Mouse (Mus musculus) kidney, adult 2 months (tissue): ENCODE data around the gene Fam181a. TPM values are rescaled to one million over a fixed set of nuclear protein-coding genes. Genes with fewer than 3 reads are reported as not detected.

ENCODE experiments used
- DNase-seq: peaks from one replicate; pipeline ENCODE4 v3.0.0; 2021
- H3K27ac ChIP-seq: fragments of 200-500 bp; 2 replicates; pipeline ENCODE4 v1.5.1; 2012; ENCODE audit warnings: low read depth, low read length, control low read depth, inconsistent platforms; ENCODE audit not compliant: insufficient read depth
- H3K27me3 ChIP-seq: fragments of 200-500 bp; replicated peaks from 2 replicates; pipeline ENCODE4 v1.6.1; 2012; ENCODE audit warnings: mild to moderate bottlenecking, moderate library complexity, low read length, inconsistent platforms; ENCODE audit not compliant: control insufficient read depth, insufficient read depth
- H3K36me3 ChIP-seq: fragments of 200-500 bp; 2 replicates; pipeline ENCODE4 v1.6.1; 2012; ENCODE audit warnings: mild to moderate bottlenecking, moderate library complexity, low read length, inconsistent platforms; ENCODE audit not compliant: control insufficient read depth, insufficient read depth
- H3K4me1 ChIP-seq: fragments of 200-500 bp; 2 replicates; pipeline ENCODE4 v1.6.1; 2011; ENCODE audit warnings: low read length; ENCODE audit not compliant: control insufficient read depth, insufficient read depth
- H3K4me3 ChIP-seq: fragments of 200-500 bp; 2 replicates; pipeline ENCODE4 v1.5.1; 2011; ENCODE audit warnings: mild to moderate bottlenecking, low read depth, low read length, control low read depth; ENCODE audit not compliant: insufficient read depth
- CTCF ChIP-seq: fragments of 200-500 bp; conservative IDR thresholded peaks from 2 replicates; pipeline ENCODE4 v1.5.1; 2011; ENCODE audit warnings: low read depth, mild to moderate bottlenecking, control low read depth, low read length, moderate library complexity, mixed read lengths; ENCODE audit not compliant: insufficient read depth, insufficient read length
- POLR2A ChIP-seq: fragments of 200-500 bp; IDR thresholded peaks from one replicate; pipeline ENCODE4 v1.6.1; 2011; ENCODE audit warnings: low read depth, low read length, control low read depth
- WGBS: fragments of 180-500 bp; shearing (Covaris S2); methylation state at CpG from one replicate; pipeline ENCODE4 v1.1.7; 2018; 5-methylcytosine and 5-hydroxymethylcytosine counted together
- polyA plus RNA-seq: library from polyadenylated mRNA; depleted of rRNA; stranded (reverse); fragments of >200 nt; gene quantifications from 2 replicates; pipeline ENCODE4 v1.2.3, GENCODE M21; 2012

Gene Fam181a
- polyA plus RNA-seq, 1 experiment, result 0.05 TPM

DNA sequence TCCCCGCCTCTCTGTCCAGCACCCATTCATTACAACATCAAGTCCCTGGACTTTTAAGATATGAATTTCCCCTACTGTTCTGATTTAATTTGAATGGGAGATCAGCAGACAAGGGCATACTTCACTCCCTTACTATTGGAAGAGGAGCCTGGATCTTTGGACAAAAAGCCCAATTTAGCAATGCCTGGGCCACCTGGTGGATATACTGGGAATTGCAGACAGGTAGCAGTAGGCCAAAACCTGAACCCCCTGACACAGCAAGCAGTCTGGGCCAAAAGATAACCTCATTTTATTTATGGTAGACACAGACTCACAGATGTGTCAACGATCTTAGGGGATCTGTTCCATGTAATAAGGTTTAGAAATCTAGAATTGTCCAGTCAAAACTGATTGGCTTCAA is 9.1 kb upstream of the Fam181a start:
- H3K4me3 ChIP-seq, result no peak overlapping the region
- H3K36me3 ChIP-seq, result no peaks in the 10 kb centered on the region
- H3K27me3 ChIP-seq, result no peaks in the 10 kb centered on the region
- peak; percentile 67 for DNase-seq
- 56% methylated on average over 2 of the region's 2 CpGs for WGBS
- H3K27ac ChIP-seq, result no peak overlapping the region
- no peak for TF ChIP-seq POLR2A
- peak; percentile 82 for TF ChIP-seq CTCF
- no peaks in the 10 kb centered on the region for H3K4me1 ChIP-seq

- H3K27me3 ChIP-seq, result no peaks in the 10 kb centered on the region
- H3K4me3 ChIP-seq, result no peak overlapping the region
- DNase-seq, result no peak
- WGBS, result 87% methylated on average over 1 of the region's 1 CpGs
- TF ChIP-seq POLR2A, result no peak
- H3K27ac ChIP-seq, result no peak overlapping the region
- no peaks in the 10 kb centered on the region for H3K36me3 ChIP-seq
- no peaks in the 10 kb centered on the region for H3K4me1 ChIP-seq
Observed at GRCm38 (mm10) chr12:103302960-103303359, 7.8 kb upstream of the Fam181a start.

- Histone ChIP-seq H3K4me1 (no peaks in the 10 kb centered on the region), H3K4me3 (no peak overlapping the region), H3K36me3 (no peaks in the 10 kb centered on the region), H3K27ac (no peak overlapping the region), H3K27me3 (no peaks in the 10 kb centered on the region)
- WGBS, result 25% methylated on average over 2 of the region's 2 CpGs
- no peak for TF ChIP-seq POLR2A
- peak; percentile 58 for TF ChIP-seq CTCF
- DNase-seq, result peak; percentile 49
Observed at GRCm38 (mm10) chr12:103306224-103306623, 4.6 kb upstream of the Fam181a start.

DNA sequence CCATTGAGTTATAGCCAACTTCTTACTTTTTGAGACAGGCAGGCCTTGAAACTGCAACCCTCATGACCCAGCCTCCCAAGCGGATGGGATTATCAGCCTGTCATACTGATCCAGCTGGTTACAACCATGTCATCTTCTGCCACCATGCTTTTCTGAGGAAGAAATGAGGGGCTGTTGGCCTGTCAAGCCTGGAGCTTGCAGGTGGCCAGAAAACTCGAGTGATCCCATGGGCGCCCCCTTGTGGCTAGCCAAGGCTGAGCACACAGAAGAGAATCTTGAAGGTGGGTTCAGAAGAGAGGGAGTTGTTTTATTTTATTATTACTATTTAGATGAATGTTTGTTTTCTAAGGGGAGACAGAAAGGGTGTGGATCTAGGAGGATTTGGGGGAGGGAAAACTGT is 4.1 kb upstream of the Fam181a start:
- peak; percentile 34 for DNase-seq
- H3K27me3 ChIP-seq, result no peaks in the 10 kb centered on the region
- TF ChIP-seq CTCF (peak; percentile 58), POLR2A (no peak)
- no peaks in the 10 kb centered on the region for H3K36me3 ChIP-seq
- no peak overlapping the region for H3K27ac ChIP-seq
- 28% methylated on average over 3 of the region's 3 CpGs for WGBS
- no peak overlapping the region for H3K4me3 ChIP-seq
- peaks cover 5% of the 10 kb centered on the region; the same call in 1 of the 2 replicates for H3K4me1 ChIP-seq

DNA sequence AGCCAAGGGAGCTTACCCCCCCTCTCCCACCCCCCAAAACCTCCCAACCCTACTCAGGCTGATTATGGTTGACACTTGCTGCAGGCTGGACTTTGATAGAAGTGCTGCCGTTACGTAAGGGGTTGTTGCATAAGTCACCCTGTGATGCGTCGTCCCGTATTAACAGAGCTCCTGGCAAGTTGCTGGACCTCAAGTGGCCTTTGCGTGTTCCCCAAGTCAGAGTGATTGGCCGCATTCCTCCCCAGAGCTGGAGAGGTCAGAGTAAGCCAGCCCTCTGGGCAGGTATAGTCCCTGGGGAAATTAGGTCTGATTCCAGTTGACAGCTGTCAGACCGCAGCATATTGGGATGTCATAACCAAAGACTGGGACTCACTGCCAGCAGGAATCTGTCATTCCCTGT is 1.1 kb downstream of the Fam181a start:
- peaks cover 5% of the 10 kb centered on the region; the same call in 1 of the 2 replicates for H3K4me1 ChIP-seq
- H3K27ac ChIP-seq, result no peak overlapping the region
- 61% methylated on average over 8 of the region's 8 CpGs for WGBS
- DNase-seq, result peak; percentile 94
- no peaks in the 10 kb centered on the region for H3K36me3 ChIP-seq
- TF ChIP-seq CTCF (no peak), POLR2A (no peak)
- H3K27me3 ChIP-seq, result no peaks in the 10 kb centered on the region
- no peak overlapping the region for H3K4me3 ChIP-seq

DNA sequence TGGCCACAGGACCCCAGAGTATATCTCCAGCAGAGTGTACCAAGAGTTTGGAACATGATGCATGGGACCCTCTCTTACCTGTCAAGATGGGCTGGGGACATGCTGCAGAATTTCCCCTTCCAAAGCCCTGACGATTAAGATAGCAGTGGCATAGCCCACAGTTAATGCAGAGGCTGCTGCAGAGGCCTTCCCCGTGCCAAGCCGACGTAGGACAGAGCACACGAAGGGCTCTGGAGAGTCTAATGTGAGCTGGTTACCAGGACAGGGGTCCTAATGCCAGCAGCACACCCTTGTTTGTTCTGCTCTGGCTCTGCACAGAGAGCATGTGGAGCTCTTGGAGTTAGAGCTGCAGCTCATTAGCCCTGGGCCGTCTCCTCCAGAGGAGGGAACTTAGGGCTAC is 2.5 kb downstream of the Fam181a start:
- WGBS, result 88% methylated on average over 6 of the region's 6 CpGs
- no peaks in the 10 kb centered on the region for H3K36me3 ChIP-seq
- no peak for TF ChIP-seq CTCF
- no peak for TF ChIP-seq POLR2A
- H3K4me3 ChIP-seq, result no peak overlapping the region
- no peaks in the 10 kb centered on the region for H3K27me3 ChIP-seq
- DNase-seq, result no peak
- no peak overlapping the region for H3K27ac ChIP-seq
- H3K4me1 ChIP-seq, result peaks cover 5% of the 10 kb centered on the region; the same call in 1 of the 2 replicates

- DNase-seq, result no peak
- TF ChIP-seq POLR2A (no peak), CTCF (no peak)
- WGBS, result 62% methylated on average over 21 of the region's 21 CpGs
Observed at GRCm38 (mm10) chr12:103313871-103314639, 3.3 kb downstream of the Fam181a start.

More at GRCm38 (mm10) chr12:103313871-103314639, 3.3 kb downstream of the Fam181a start:
- H3K27me3 ChIP-seq, result no peaks in the 10 kb centered on the region
- peaks cover 5% of the 10 kb centered on the region; the same call in 1 of the 2 replicates for H3K4me1 ChIP-seq
- H3K27ac ChIP-seq, result no peak overlapping the region
- H3K4me3 ChIP-seq, result no peak overlapping the region
- no peaks in the 10 kb centered on the region for H3K36me3 ChIP-seq
